Mouse (Mus musculus) telencephalon, adult 2 months (tissue): ENCODE data around the gene Rcor2.

Experiments used
- DNase-seq: peaks from one replicate; pipeline ENCODE4 v3.0.0-alpha.2; 2011; ENCODE audit warnings: low read depth, low spot score

The Rcor2 gene

DNA sequence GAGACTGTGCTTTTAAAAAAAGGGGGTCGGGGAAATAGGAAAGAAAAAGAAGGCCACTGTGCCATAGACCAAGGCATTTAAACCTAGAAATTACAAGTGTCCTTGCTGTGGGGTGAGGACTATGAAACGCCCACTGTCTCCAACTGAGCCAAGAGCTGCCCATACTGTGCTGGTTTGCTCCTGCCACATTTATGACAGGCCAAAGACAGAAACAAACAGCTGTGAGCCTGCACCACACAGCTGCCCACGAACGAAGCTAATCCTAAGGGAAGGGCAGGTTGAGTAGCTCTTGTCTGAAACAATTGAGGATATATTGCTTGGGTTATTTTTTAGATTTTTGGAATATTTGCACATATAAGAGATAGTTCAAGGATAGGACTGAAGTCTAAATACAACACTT, 49.7 kb downstream of the Rcor2 start:
- DNase-seq: no peak

DNA sequence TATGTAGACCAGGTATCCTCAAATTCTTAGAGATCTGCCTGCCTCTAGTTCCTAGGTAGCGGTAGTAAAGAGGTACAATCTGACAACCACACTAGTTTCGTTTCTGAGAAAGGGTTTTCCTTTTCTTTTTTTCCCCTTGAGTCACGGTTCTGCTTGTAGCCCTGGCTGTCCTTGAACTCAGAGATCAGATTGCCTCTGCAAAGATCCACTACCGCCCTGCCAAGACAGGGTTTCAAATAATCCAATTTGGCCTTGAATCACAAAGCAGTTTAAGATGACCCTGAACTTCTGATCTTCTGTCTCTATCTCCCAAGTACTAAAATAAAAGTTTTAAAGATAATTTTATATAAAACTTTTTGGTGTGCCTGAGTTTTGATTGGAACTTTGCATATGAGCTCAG, 50.6 kb downstream of the Rcor2 start:
- DNase-seq: no peak

DNA sequence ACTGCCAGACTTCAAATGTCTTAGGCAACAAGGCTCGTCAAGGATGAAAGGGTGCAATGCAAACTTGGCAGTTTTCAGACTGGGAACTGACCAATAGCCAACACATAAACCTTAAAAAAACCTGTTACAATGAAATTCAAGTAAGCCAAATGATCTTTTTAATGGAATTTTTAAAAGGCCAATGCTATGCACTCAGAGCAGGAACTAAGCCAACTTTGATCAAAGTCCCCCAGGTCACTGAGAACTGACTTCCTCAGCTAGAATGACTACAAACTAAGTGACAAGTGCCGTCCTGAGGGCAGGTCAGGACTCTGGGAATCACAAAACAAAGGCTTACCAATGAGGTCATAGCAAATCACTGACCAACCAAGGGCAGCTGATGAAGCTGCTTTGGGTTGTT, 53.1 kb downstream of the Rcor2 start:
- DNase-seq: no peak

DNA sequence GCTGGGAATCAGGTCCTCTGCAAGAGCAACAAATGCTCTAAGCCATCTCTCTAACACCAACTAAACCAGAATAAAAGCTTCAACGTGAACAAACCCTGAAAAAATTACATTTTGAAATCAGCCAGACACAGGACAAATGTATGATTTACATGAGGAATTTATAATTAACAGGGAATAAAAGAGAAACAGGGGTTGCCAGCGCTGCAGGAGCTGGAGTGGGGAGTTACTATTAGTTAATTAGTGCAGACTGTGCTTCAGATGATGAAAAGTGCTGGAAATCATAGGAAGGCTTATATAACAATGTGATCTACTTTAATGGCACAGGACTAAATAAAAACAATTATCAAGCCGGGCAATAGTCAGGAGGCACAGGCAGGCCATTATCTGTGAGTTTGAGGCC, 54.3 kb downstream of the Rcor2 start:
- DNase-seq: no peak
